Comparison of ENCODE assay signal across 15 mouse cellular contexts in genomic region chr9:43713432-43713831, GRCm38 (mm10).
"Had no signal": no experiment of that assay in that cellular context is flagged by ENCODE, and none has a peak within 500 bp of the region (broad histone marks: within the 10 kb centered on the region; RNA-seq: fewer than 3 reads in every experiment).

No protein-coding gene starts in this region.

- DNase-seq: liver; liver, embryonic 13.5 days; liver, postnatal 0 days; right cerebral cortex, postnatal 14 days; thymus, adult 18-20 months; thymus, postnatal 14 days; thymus, postnatal 36 days had no signal

- H3K27ac ChIP-seq: liver, embryonic 13.5 days; liver, embryonic 15.5 days; lung, embryonic 15.5 days; macrophage; midbrain, embryonic 12.5 days; midbrain, embryonic 15.5 days; neural tube, embryonic 12.5 days had no signal

- H3K9ac ChIP-seq: liver, embryonic 13.5 days; liver, embryonic 15.5 days; liver, postnatal 0 days; lung, embryonic 15.5 days; midbrain, embryonic 12.5 days; midbrain, embryonic 15.5 days; neural tube, embryonic 12.5 days had no signal

- H3K27me3 ChIP-seq: liver, embryonic 13.5 days; liver, embryonic 15.5 days; lung, embryonic 15.5 days; midbrain, embryonic 12.5 days; midbrain, embryonic 15.5 days; neural tube, embryonic 12.5 days had no signal

- H3K9me3 ChIP-seq: liver, embryonic 13.5 days; liver, embryonic 15.5 days; lung, embryonic 15.5 days; megakaryocyte, embryonic 14.5 days; midbrain, embryonic 12.5 days; midbrain, embryonic 15.5 days; neural tube, embryonic 12.5 days had no signal

- ATAC-seq: liver, postnatal 0 days; midbrain, embryonic 15.5 days had no signal

- H3K4me3 ChIP-seq: liver, embryonic 13.5 days; liver, embryonic 15.5 days; lung, embryonic 15.5 days; megakaryocyte, embryonic 14.5 days; midbrain, embryonic 12.5 days; midbrain, embryonic 15.5 days; neural tube, embryonic 12.5 days had no signal

- H3K36me3 ChIP-seq: liver, embryonic 13.5 days; liver, embryonic 15.5 days; lung, embryonic 15.5 days; midbrain, embryonic 12.5 days; midbrain, embryonic 15.5 days; neural tube, embryonic 12.5 days had no signal

- H3K4me1 ChIP-seq: liver, embryonic 13.5 days; liver, embryonic 15.5 days; lung, embryonic 15.5 days; megakaryocyte, embryonic 14.5 days; midbrain, embryonic 12.5 days; midbrain, embryonic 15.5 days; neural tube, embryonic 12.5 days had no signal

- H3K4me2 ChIP-seq: liver, embryonic 11.5 days; liver, embryonic 13.5 days; liver, embryonic 15.5 days; lung, embryonic 15.5 days; midbrain, embryonic 12.5 days; midbrain, embryonic 15.5 days; neural tube, embryonic 12.5 days had no signal
